Mouse (Mus musculus): ENCODE measurements around the gene Acsl1. TPM values are rescaled to one million over a fixed set of nuclear protein-coding genes. Genes with fewer than 3 reads are reported as not detected.

Gene Acsl1
- polyA plus RNA-seq (2015; fragmentation: Nextera tagmentation; extraction: Ambion mirVana), result 15.2 and 16.3 TPM in 2 replicates

DNA sequence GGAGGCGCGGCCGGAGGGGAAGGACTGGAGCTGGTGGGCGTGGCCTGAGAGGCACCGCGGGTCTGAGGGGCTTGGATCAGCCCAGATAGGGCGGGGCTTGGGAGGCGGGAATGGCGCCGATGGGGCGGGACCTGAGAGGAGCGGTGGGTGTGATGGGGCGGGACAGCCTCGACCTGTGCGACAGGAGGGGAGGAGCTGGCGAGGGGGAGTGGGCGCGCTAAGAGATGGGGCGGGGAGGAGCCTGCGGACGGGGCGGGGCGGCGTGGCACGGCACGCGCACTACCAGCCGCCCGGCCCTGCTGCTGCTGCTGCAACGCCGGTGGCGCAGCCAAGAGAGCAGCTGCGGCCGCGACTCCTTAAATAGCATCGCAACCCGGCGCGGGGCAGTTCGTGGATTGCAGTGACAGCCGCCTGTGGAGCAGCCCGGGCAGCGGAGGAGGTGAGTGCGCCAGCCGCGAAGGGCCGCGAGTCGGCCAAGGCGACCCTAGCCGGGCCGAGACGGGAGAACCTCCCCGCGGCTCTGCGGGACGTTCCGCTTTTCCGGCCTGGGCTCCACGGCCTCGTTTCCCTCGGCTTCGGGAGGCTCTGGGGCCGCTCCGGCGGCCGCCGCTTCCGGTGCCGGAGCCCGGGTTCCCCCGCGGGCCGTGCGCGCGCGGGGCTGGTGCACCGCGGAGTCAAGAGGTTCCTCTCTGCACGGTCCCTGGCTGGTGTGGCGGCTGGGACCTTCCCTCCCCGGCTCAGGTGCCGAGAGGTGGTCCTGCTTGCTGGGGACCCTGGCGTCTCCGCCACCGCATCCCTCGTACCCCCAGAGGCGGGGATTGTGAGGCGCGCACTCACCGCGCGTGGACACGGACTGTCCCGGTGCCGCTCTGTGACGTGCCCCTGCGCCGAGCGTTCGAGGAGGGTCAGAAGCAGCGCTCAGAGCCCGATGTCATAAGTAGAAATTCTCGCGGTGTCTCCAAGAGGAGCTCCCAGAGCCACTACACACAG lies at the start of gene Acsl1:
Acsl1 (plus strand) TSS at position 246 of the 990 bp plus-strand sequence.
- Histone ChIP-seq H3K4me3 (peak within 1 kb of the TSS; percentile 91), H3K27ac (peak within 1 kb of the TSS; percentile 89)

DNA sequence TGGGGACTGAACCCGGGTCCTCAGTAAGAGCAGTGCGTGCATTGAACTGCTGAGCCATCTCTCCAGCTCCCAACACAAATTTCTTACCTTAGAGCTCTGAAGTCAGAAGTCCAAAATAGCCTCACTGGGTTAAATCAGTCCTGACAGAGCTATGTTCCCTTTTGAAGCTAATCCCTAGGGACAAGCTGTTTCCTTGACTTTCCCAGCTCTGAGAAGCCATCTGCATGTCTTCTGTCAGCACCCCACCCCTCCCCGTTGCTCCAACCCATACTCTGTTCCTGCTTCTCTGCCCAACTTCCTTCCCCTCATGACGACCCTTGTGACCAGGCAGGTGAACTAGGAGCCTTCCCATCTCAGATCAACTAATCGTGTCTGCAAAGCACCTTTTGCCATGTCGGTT lies 49.3 kb upstream of the Acsl1 start:
- no peaks in the 10 kb centered on the region for H3K4me1 ChIP-seq (replicated peaks)
- WGBS, result 81% methylated on average over 6 of the region's 6 CpGs
- H3K9me3 ChIP-seq, result no peaks in the 10 kb centered on the region
- no peaks in the 10 kb centered on the region for H3K36me3 ChIP-seq
- H3K27me3 ChIP-seq, result no peaks in the 10 kb centered on the region
- no peak overlapping the region for H3K27ac ChIP-seq
- no peak overlapping the region for H3K4me3 ChIP-seq
- H3K9ac ChIP-seq, result no peak overlapping the region
- no peak overlapping the region for H3K4me2 ChIP-seq
- no peak for ATAC-seq (ENCODE audit: low FRiP score)

More for the DNA sequence above, at the start of gene Acsl1:
- peaks cover 14% of the 10 kb centered on the region for H3K4me1 ChIP-seq (replicated peaks)
- H3K4me2 ChIP-seq, result peak within 1 kb of the TSS; percentile 79
- peak; percentile 96 for ATAC-seq (ENCODE audit: low FRiP score)
- H3K9ac ChIP-seq, result peak within 1 kb of the TSS; percentile 94
- H3K27me3 ChIP-seq, result peaks cover 16% of the 10 kb centered on the region
- H3K36me3 ChIP-seq, result no peaks in the 10 kb centered on the region
- WGBS, result under 1% methylated on average over 96 of the region's 106 CpGs
- no peaks in the 10 kb centered on the region for H3K9me3 ChIP-seq

DNA sequence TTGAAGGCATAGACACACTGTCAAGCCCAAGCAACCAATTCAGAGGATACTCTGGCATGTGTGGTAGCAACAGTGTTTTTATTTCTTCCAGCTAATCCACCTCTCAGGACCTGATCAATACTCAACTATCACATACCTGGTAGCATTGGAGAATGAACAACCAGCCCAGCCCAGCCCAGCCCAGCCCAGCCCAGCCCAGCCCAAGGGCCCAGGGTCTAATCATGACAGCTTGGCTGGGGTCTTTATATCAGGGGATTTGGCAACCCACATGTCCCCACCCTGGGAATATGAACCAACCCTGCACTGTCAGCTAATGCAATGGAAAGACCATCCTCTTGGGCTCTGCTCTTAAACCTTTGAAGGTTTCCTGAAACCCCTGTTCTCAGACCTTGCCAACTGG lies 42.9 kb upstream of the Acsl1 start:
- Histone ChIP-seq H3K9me3 (no peaks in the 10 kb centered on the region), H3K36me3 (no peaks in the 10 kb centered on the region), H3K9ac (no peak overlapping the region), H3K4me1 (replicated peaks) (no peaks in the 10 kb centered on the region), H3K27ac (no peak overlapping the region), H3K27me3 (no peaks in the 10 kb centered on the region), H3K4me3 (no peak overlapping the region), H3K4me2 (no peak overlapping the region)
- no peak for ATAC-seq (ENCODE audit: low FRiP score)

DNA sequence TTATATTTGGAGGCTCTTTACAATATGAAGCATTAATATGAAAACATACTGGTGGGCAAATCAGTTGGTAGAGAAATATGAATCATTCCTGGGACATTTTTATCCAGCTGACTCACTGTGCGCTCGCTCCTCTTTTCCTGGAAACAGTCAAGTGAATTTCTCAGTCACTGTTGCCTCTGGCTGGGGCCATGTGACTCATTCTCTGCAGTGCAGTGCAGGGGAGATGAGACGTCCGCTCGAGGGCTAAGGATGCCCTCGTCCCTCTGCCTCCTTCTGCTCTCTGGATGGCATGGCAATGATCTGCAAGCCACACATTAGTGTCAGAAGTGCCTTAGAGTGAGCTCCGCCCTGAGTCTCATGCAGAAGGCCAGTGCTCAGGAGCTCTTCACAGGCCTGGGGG lies 41.0 kb upstream of the Acsl1 start:
- Histone ChIP-seq H3K9me3 (no peaks in the 10 kb centered on the region), H3K4me1 (replicated peaks) (no peaks in the 10 kb centered on the region), H3K27me3 (no peaks in the 10 kb centered on the region), H3K36me3 (no peaks in the 10 kb centered on the region), H3K4me3 (no peak overlapping the region), H3K27ac (no peak overlapping the region), H3K9ac (no peak overlapping the region), H3K4me2 (no peak overlapping the region)
- no peak for ATAC-seq (ENCODE audit: low FRiP score)
- 70% methylated on average over 7 of the region's 7 CpGs for WGBS

DNA sequence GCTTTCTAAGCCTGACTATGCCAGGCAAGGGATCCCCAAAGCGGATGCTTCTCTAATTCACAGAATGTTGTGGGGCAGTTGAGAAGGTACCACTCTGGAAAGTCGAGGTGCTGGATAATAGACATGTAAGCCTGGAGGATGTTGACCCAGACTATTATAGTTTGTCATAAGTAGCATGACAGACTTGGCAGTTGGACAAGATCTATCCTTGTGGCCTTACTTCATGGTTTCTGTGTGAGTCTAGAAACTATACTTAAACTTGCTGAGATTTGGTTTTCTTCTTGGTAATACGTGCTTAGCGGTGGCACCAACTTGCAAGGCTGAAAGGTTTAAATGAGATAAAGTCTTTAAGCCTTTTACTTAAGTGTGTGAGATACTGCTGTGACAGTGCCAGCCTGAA lies 38.9 kb upstream of the Acsl1 start:
- no peak overlapping the region for H3K27ac ChIP-seq
- no peak for ATAC-seq (ENCODE audit: low FRiP score)
- H3K4me1 ChIP-seq (replicated peaks), result no peaks in the 10 kb centered on the region
- no peak overlapping the region for H3K4me3 ChIP-seq
- no peaks in the 10 kb centered on the region for H3K9me3 ChIP-seq
- no peaks in the 10 kb centered on the region for H3K36me3 ChIP-seq
- H3K9ac ChIP-seq, result no peak overlapping the region
- H3K27me3 ChIP-seq, result no peaks in the 10 kb centered on the region
- no peak overlapping the region for H3K4me2 ChIP-seq
- WGBS, result 96% methylated on average over 4 of the region's 4 CpGs

DNA sequence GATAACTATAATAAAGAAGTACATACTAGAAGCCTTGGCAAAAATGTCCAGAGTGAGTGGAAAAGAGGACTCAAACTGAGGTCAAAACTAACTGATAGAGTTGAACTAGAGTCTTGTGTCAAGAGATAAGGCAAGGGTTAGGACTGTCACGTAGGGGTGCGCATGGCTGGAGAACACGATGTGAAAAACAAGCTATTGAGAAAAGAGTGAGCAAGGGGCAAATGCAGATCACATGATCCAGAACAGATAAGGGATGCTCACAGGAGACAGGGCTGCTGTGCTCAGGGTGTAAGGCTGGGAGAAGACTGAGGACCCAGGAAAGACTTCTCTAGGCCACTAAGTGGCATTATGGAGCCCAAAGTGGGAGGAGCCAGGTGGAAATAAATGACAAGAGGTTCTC lies 38.3 kb upstream of the Acsl1 start:
- no peak overlapping the region for H3K4me3 ChIP-seq
- no peaks in the 10 kb centered on the region for H3K27me3 ChIP-seq
- ATAC-seq (ENCODE audit: low FRiP score), result no peak
- H3K36me3 ChIP-seq, result no peaks in the 10 kb centered on the region
- H3K9me3 ChIP-seq, result no peaks in the 10 kb centered on the region
- H3K4me2 ChIP-seq, result no peak overlapping the region
- H3K27ac ChIP-seq, result no peak overlapping the region
- no peaks in the 10 kb centered on the region for H3K4me1 ChIP-seq (replicated peaks)
- WGBS, result 94% methylated on average over 3 of the region's 3 CpGs
- H3K9ac ChIP-seq, result no peak overlapping the region

DNA sequence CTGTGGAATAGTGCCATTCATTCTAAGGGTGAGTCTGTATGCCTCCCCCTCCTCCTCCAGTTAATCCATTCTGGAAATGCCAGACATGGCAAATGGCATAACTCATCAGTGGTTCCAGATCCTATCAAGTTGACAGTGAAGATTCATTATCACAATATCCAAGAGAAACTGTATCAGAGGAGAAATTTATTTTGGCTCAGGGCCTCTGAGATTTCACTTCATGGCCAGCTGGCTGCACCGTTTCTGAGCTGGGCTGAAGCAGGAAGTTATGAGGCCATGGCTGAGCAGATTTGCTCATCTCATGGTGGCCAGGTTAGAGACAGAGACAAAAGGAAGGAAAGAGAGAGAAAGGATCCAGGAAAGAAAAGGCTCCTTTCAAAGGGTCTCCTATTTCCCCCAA lies 37.2 kb upstream of the Acsl1 start:
- no peaks in the 10 kb centered on the region for H3K36me3 ChIP-seq
- no peaks in the 10 kb centered on the region for H3K4me1 ChIP-seq (replicated peaks)
- no peak overlapping the region for H3K9ac ChIP-seq
- ATAC-seq (ENCODE audit: low FRiP score), result no peak
- H3K4me2 ChIP-seq, result no peak overlapping the region
- H3K27ac ChIP-seq, result no peak overlapping the region
- no peak overlapping the region for H3K4me3 ChIP-seq
- H3K27me3 ChIP-seq, result no peaks in the 10 kb centered on the region
- WGBS, result 70% methylated on average over 1 of the region's 1 CpGs
- no peaks in the 10 kb centered on the region for H3K9me3 ChIP-seq

DNA sequence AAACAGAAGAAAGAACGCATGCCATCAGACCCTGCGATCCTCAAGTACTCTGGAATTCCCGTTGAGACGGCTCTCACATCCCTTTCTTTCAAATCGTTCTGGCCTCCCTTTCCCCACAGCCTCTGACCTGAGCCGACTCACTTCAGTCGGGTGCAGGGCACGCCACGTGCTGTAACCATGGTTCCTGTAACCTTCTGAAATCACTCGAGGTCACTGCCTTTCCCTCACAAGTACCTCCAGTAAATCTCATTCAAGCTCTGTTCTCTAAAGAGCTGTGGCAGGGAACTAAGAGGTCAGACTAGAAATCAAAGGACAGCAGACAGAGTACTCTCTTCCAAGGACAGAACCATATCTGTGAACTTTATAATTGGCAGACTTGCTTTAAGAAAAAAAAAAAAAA lies 32.3 kb upstream of the Acsl1 start:
- Histone ChIP-seq H3K27me3 (no peaks in the 10 kb centered on the region), H3K4me3 (no peak overlapping the region), H3K27ac (no peak overlapping the region), H3K36me3 (no peaks in the 10 kb centered on the region), H3K4me1 (replicated peaks) (no peaks in the 10 kb centered on the region), H3K9ac (no peak overlapping the region), H3K9me3 (no peaks in the 10 kb centered on the region), H3K4me2 (no peak overlapping the region)
- no peak for ATAC-seq (ENCODE audit: low FRiP score)
- 71% methylated on average over 10 of the region's 10 CpGs for WGBS

DNA sequence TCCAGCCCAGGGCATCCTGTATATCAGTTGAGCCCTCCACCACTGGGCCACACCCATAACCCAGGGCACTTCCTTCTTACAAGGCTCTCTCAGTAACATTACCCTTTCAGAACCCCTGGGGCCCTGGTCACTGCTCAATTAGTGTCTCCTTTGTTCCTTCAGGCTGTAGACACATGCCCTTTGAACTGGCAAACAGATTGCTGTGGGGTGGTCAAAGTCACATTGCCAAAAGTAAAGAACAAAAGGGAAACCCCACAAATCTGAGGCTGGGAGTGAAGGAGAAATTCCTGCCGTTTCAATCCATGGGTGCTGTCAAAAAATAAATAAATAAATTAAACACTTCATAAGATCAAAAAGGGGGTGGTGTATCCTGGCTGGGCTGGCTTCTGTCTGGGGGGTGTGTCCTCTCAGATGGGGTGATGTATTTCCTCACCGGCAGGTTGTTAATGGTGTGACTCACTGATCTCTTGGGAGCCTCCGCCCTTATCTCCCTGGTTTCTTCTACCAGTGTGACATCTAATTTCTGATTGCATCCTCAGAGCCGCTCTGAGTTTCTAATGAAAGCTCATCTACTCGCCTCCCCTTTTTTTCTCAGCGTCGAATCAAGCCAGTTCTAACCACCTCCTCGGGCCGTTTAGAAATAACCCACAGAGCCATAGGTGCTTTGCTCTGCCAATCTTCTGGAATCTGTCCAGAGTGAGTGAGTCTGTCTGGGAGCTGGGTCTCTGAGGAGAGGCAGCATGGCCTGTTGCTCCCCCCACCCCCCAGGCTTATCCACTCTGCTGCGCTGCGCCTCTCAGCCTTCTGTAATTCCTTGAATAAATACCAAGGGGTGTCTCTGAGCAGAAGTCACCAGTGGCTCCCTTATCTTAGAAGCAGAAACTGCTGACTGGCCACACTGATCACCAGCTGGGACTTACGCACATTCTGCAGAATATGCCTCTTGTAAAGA lies 24.6 kb upstream of the Acsl1 start:
- no peaks in the 10 kb centered on the region for H3K4me1 ChIP-seq (replicated peaks)
- H3K4me3 ChIP-seq, result no peak overlapping the region
- no peaks in the 10 kb centered on the region for H3K9me3 ChIP-seq
- H3K27ac ChIP-seq, result no peak overlapping the region
- peaks cover 8% of the 10 kb centered on the region; the same call in 1 of the 2 replicates for H3K27me3 ChIP-seq
- WGBS, result 55% methylated on average over 12 of the region's 12 CpGs
- H3K36me3 ChIP-seq, result no peaks in the 10 kb centered on the region
- H3K4me2 ChIP-seq, result no peak overlapping the region
- H3K9ac ChIP-seq, result no peak overlapping the region
- ATAC-seq (ENCODE audit: low FRiP score), result no peak

DNA sequence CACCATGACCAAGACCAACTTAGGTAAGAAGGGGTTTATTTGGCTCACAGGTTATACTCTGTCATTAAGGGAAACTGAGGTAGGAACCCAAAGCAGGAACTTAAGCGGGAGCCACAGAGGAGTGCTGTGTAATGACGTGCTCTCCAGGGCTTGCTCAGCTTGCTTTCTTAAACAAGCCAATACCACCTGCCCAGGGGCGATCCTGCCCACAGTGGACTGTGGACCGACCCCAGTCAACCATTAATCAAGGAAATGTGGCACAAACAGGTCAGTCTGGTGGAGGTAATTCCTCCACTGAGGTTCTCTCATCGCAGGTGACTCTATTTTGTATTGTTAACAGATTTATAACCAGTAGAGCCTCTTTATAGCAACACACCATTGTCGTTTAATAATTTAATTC lies 23.5 kb upstream of the Acsl1 start:
- Histone ChIP-seq H3K4me1 (replicated peaks) (no peaks in the 10 kb centered on the region), H3K36me3 (no peaks in the 10 kb centered on the region), H3K4me3 (no peak overlapping the region), H3K9ac (no peak overlapping the region), H3K4me2 (no peak overlapping the region), H3K27me3 (peaks cover 8% of the 10 kb centered on the region; the same call in 1 of the 2 replicates), H3K9me3 (no peaks in the 10 kb centered on the region), H3K27ac (no peak overlapping the region)
- no peak for ATAC-seq (ENCODE audit: low FRiP score)
- WGBS, result 90% methylated on average over 6 of the region's 6 CpGs

DNA sequence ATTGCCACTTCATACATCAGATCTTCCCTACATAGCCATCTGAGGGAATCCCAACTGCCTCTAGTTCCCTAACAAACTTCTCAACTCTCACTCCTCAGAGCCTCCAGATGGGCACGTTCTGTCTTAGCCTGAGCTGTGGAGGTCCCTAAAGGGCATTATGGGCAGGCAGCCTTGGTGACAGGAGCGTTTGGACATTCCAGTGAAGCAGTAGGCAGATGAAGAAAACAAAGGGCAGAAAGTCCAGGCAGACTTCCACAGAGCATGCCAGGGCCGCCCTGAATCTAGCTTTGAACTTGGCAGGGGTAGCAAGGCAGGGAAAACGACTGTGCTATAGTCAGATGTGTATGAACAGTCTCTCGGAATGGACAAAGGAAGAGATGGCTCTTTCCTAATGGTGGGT lies 22.2 kb upstream of the Acsl1 start:
- Histone ChIP-seq H3K9ac (no peak overlapping the region), H3K4me2 (no peak overlapping the region), H3K36me3 (no peaks in the 10 kb centered on the region), H3K4me3 (no peak overlapping the region), H3K27me3 (peaks cover 8% of the 10 kb centered on the region; the same call in 1 of the 2 replicates), H3K27ac (no peak overlapping the region), H3K9me3 (no peaks in the 10 kb centered on the region), H3K4me1 (replicated peaks) (no peaks in the 10 kb centered on the region)
- ATAC-seq (ENCODE audit: low FRiP score), result no peak
- 79% methylated on average over 5 of the region's 5 CpGs for WGBS

DNA sequence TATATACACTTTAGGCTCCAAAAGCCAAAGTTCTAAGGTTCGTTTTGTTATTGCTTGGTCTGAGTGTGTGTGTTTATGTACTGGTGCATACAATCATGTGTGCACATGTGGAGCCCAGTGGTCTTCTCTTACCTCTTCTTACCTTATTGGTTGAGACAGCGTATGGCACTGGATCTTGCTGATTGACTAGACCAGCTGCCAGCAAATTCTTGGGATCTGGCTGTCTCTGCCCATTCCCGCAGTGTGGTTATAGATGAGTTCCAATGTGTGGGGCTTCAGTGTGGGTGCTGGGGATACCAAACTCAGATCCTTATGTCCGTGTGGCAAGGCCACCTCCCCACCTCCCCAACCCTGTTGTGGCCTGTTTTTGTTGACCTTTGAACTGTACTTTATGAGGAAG lies 21.8 kb upstream of the Acsl1 start:
- ATAC-seq (ENCODE audit: low FRiP score), result no peak
- Histone ChIP-seq H3K36me3 (no peaks in the 10 kb centered on the region), H3K4me3 (no peak overlapping the region), H3K9me3 (peaks cover 2% of the 10 kb centered on the region; the same call in 1 of the 2 replicates), H3K4me1 (replicated peaks) (no peaks in the 10 kb centered on the region), H3K4me2 (no peak overlapping the region), H3K9ac (no peak overlapping the region), H3K27ac (no peak overlapping the region), H3K27me3 (peaks cover 8% of the 10 kb centered on the region; the same call in 1 of the 2 replicates)
- 86% methylated on average over 4 of the region's 4 CpGs for WGBS
